25 mouse cellular contexts compared by ENCODE assay signal in genomic region chr7:115014253-115014998, GRCm38 (mm10).
DNase-seq lines count a peak whose midpoint lies in the region; ATAC-seq and TF ChIP-seq lines count a peak whose summit lies in the region.
"Had no signal": no experiment of that assay in that cellular context is flagged by ENCODE, and none has a peak within 500 bp of the region (broad histone marks: within the 10 kb centered on the region; RNA-seq: fewer than 3 reads in every experiment).

No protein-coding gene starts in this region.

- no peaks in the 10 kb centered on the region for H3K36me3 ChIP-seq in lung, embryonic 14.5 days (ENCODE audit: insufficient read depth)
- H3K36me3 ChIP-seq in lung, postnatal 0 days (ENCODE audit: insufficient read depth, low read length) = no peaks in the 10 kb centered on the region
- no peaks in the 10 kb centered on the region for H3K36me3 ChIP-seq in limb, embryonic 14.5 days (ENCODE audit: control insufficient read depth, insufficient read depth, low read length)
- H3K36me3 ChIP-seq in stomach, embryonic 15.5 days = no peaks in the 10 kb centered on the region
- no peaks in the 10 kb centered on the region for H3K36me3 ChIP-seq in liver, postnatal 0 days (replicated peaks; ENCODE audit: insufficient read depth, low read length)
- H3K36me3 ChIP-seq: embryonic facial prominence, embryonic 15.5 days; forebrain, embryonic 12.5 days; hindbrain, embryonic 12.5 days; neural tube, embryonic 12.5 days had no signal

- no peaks in the 10 kb centered on the region for H3K9me3 ChIP-seq in lung, embryonic 14.5 days (ENCODE audit: low read depth, low read length)
- no peaks in the 10 kb centered on the region for H3K9me3 ChIP-seq in lung, postnatal 0 days (ENCODE audit: low read length)
- no peaks in the 10 kb centered on the region for H3K9me3 ChIP-seq in limb, embryonic 14.5 days (ENCODE audit: control insufficient read depth, low read length)
- no peaks in the 10 kb centered on the region for H3K9me3 ChIP-seq in stomach, embryonic 15.5 days
- H3K9me3 ChIP-seq in liver, postnatal 0 days (ENCODE audit: low read length) = no peaks in the 10 kb centered on the region
- H3K9me3 ChIP-seq: embryonic facial prominence, embryonic 15.5 days; forebrain, embryonic 12.5 days; hindbrain, embryonic 12.5 days; neural tube, embryonic 12.5 days had no signal

- intact Hi-C loops in heart, postnatal 10 days (cut with DNase I) = no loop called here

- H3K27ac ChIP-seq in lung, embryonic 14.5 days (ENCODE audit: low read depth) = no peak overlapping the region
- no peak overlapping the region for H3K27ac ChIP-seq in lung, postnatal 0 days (ENCODE audit: low read length)
- no peak overlapping the region for H3K27ac ChIP-seq in limb, embryonic 14.5 days (replicated peaks; ENCODE audit: low read depth, low read length)
- no peak overlapping the region for H3K27ac ChIP-seq in stomach, embryonic 15.5 days
- H3K27ac ChIP-seq in liver, postnatal 0 days (ENCODE audit: low read depth) = no peak overlapping the region
- H3K27ac ChIP-seq: embryonic facial prominence, embryonic 15.5 days; forebrain, embryonic 12.5 days; hindbrain, embryonic 12.5 days; hindbrain, postnatal 0 days; layer of hippocampus, adult 2 months; liver, embryonic 14.5 days; macrophage; neural tube, embryonic 12.5 days had no signal

- peak; percentile 67 for DNase-seq in heart, adult 11 months
- DNase-seq in heart, postnatal 10 days = no peak
- DNase-seq in lung, embryonic 14.5 days = peak; percentile 52
- DNase-seq in lung, postnatal 0 days (ENCODE audit: low spot score) = no peak
- peak; percentile 57 for DNase-seq in limb, embryonic 14.5 days (ENCODE audit: low spot score)
- no peak for DNase-seq in liver, postnatal 0 days
- DNase-seq: adrenal gland, postnatal 14 days; cerebellum, adult 18-20 months; cerebellum, postnatal 10 days; forebrain, postnatal 0 days; kidney, adult 18-20 months; kidney, postnatal 36 days; liver; thymus, postnatal 14 days had no signal

- peak overlapping the region; percentile 31 for H3K4me2 ChIP-seq in lung, embryonic 14.5 days
- H3K4me2 ChIP-seq in lung, postnatal 0 days (replicated peaks; ENCODE audit: low read depth, low read length) = no peak overlapping the region
- no peak overlapping the region for H3K4me2 ChIP-seq in limb, embryonic 14.5 days (replicated peaks; ENCODE audit: low read depth, low read length, severe bottlenecking)
- H3K4me2 ChIP-seq in stomach, embryonic 15.5 days = peak overlapping the region; percentile 19
- no peak overlapping the region for H3K4me2 ChIP-seq in liver, postnatal 0 days (ENCODE audit: low read depth, low read length)
- H3K4me2 ChIP-seq: embryonic facial prominence, embryonic 15.5 days; forebrain, embryonic 12.5 days; hindbrain, embryonic 12.5 days; neural tube, embryonic 12.5 days had no signal

- WGBS in lung, embryonic 14.5 days = 24% methylated on average over 11 of the region's 11 CpGs
- WGBS in lung, postnatal 0 days = 26% methylated on average over 11 of the region's 11 CpGs
- 59% methylated on average over 11 of the region's 11 CpGs for WGBS in limb, embryonic 14.5 days
- 32% methylated on average over 11 of the region's 11 CpGs for WGBS in stomach, embryonic 15.5 days
- WGBS in liver, postnatal 0 days (ENCODE audit: insufficient replicate concordance) = 71% methylated on average over 11 of the region's 11 CpGs

- no peak for TF ChIP-seq EP300 in lung, postnatal 0 days (IDR thresholded peaks at IDR 0.05)
- TF ChIP-seq EP300 in liver, postnatal 0 days (IDR thresholded peaks at IDR 0.05; ENCODE audit: low read depth) = no peak

- H3K9ac ChIP-seq in lung, embryonic 14.5 days = no peak overlapping the region
- H3K9ac ChIP-seq in lung, postnatal 0 days (replicated peaks; ENCODE audit: low read depth) = no peak overlapping the region
- no peak overlapping the region for H3K9ac ChIP-seq in limb, embryonic 14.5 days (ENCODE audit: low read depth, low read length, severe bottlenecking)
- no peak overlapping the region for H3K9ac ChIP-seq in stomach, embryonic 15.5 days
- H3K9ac ChIP-seq in liver, postnatal 0 days (replicated peaks) = no peak overlapping the region
- H3K9ac ChIP-seq: embryonic facial prominence, embryonic 15.5 days; forebrain, embryonic 12.5 days; forebrain, postnatal 0 days; hindbrain, embryonic 12.5 days; liver, embryonic 14.5 days; neural tube, embryonic 12.5 days had no signal

- peaks cover 5% of the 10 kb centered on the region for H3K4me1 ChIP-seq in lung, embryonic 14.5 days (ENCODE audit: insufficient read depth)
- no peaks in the 10 kb centered on the region for H3K4me1 ChIP-seq in lung, postnatal 0 days (ENCODE audit: insufficient read depth, low read depth, low read length)
- no peaks in the 10 kb centered on the region for H3K4me1 ChIP-seq in limb, embryonic 14.5 days (ENCODE audit: control insufficient read depth, insufficient read depth, low read length)
- no peaks in the 10 kb centered on the region for H3K4me1 ChIP-seq in stomach, embryonic 15.5 days
- no peaks in the 10 kb centered on the region for H3K4me1 ChIP-seq in liver, postnatal 0 days (ENCODE audit: insufficient read depth)
- H3K4me1 ChIP-seq: embryonic facial prominence, embryonic 15.5 days; forebrain, embryonic 12.5 days; neural tube, embryonic 12.5 days had no signal

- H3K4me3 ChIP-seq in lung, embryonic 14.5 days (ENCODE audit: low read depth, low read length) = no peak overlapping the region
- no peak overlapping the region for H3K4me3 ChIP-seq in lung, postnatal 0 days (ENCODE audit: low read depth, low read length)
- no peak overlapping the region for H3K4me3 ChIP-seq in limb, embryonic 14.5 days (replicated peaks; ENCODE audit: low read length)
- H3K4me3 ChIP-seq in stomach, embryonic 15.5 days (replicated peaks) = no peak overlapping the region
- no peak overlapping the region for H3K4me3 ChIP-seq in liver, postnatal 0 days (ENCODE audit: low read depth, low read length)
- H3K4me3 ChIP-seq: embryonic facial prominence, embryonic 15.5 days; forebrain, embryonic 12.5 days; hindbrain, embryonic 12.5 days; layer of hippocampus, adult 2 months; neural tube, embryonic 12.5 days had no signal

- no peak for TF ChIP-seq POLR2A in limb, embryonic 14.5 days (IDR thresholded peaks at IDR 0.05; ENCODE audit: borderline replicate concordance, extremely low read depth, insufficient read depth, insufficient read length)

- no peaks in the 10 kb centered on the region for H3K27me3 ChIP-seq in lung, embryonic 14.5 days (ENCODE audit: insufficient read depth, low read length)
- no peaks in the 10 kb centered on the region for H3K27me3 ChIP-seq in lung, postnatal 0 days (replicated peaks; ENCODE audit: insufficient read depth, low read length)
- no peaks in the 10 kb centered on the region for H3K27me3 ChIP-seq in limb, embryonic 14.5 days (ENCODE audit: control insufficient read depth, insufficient read depth, low read length)
- H3K27me3 ChIP-seq in stomach, embryonic 15.5 days (replicated peaks) = no peaks in the 10 kb centered on the region
- no peaks in the 10 kb centered on the region for H3K27me3 ChIP-seq in liver, postnatal 0 days (ENCODE audit: insufficient read depth, low read length)
- H3K27me3 ChIP-seq: embryonic facial prominence, embryonic 15.5 days; forebrain, embryonic 12.5 days; hindbrain, embryonic 12.5 days; neural tube, embryonic 12.5 days had no signal

- ATAC-seq in lung, embryonic 14.5 days (ENCODE audit: insufficient read depth) = peak; percentile 42; the same call in 1 of the 2 replicates
- no peak for ATAC-seq in lung, postnatal 0 days
- peak; percentile 53; the same call in 1 of the 2 replicates for ATAC-seq in limb, embryonic 14.5 days (ENCODE audit: low FRiP score, low read depth)
- no peak for ATAC-seq in stomach, embryonic 15.5 days (ENCODE audit: insufficient read depth, low FRiP score, low read depth)
- ATAC-seq in liver, postnatal 0 days = no peak
- ATAC-seq: CD4-positive, CD25-positive, alpha-beta regulatory T cell, adult 4 months; forebrain, postnatal 0 days; hindbrain, postnatal 0 days; midbrain, embryonic 16.5 days had no signal

- no peak for TF ChIP-seq CTCF in lung, embryonic 14.5 days (IDR thresholded peaks at IDR 0.05; ENCODE audit: low read depth)
- no peak for TF ChIP-seq CTCF in lung, postnatal 0 days (IDR thresholded peaks at IDR 0.05)
- no peak for TF ChIP-seq CTCF in liver, postnatal 0 days (IDR thresholded peaks at IDR 0.05; ENCODE audit: low read depth)

Comparison
In these comparisons a context has a peak if more than half of its experiments do, and no peak if none do; other contexts are left out.
1. DNase-seq: peak in heart, adult 11 months (single experiment), lung, embryonic 14.5 days (single experiment) and limb, embryonic 14.5 days (single experiment); none in heart, postnatal 10 days (0 of 2), lung, postnatal 0 days (single experiment) and liver, postnatal 0 days (single experiment).
2. ATAC-seq: peak in lung, embryonic 14.5 days (single experiment) and limb, embryonic 14.5 days (single experiment); none in lung, postnatal 0 days (single experiment), stomach, embryonic 15.5 days (single experiment) and liver, postnatal 0 days (single experiment).
3. H3K4me2 ChIP-seq: peak in lung, embryonic 14.5 days (single experiment) and stomach, embryonic 15.5 days (single experiment); none in lung, postnatal 0 days (single experiment), limb, embryonic 14.5 days (single experiment) and liver, postnatal 0 days (single experiment).